Mouse (Mus musculus) kidney, postnatal 14 days (tissue): ENCODE data around the gene Usp15.

ENCODE experiments used
- DNase-seq: peaks from one replicate; pipeline ENCODE4 v3.0.0; 2022; ENCODE audit warnings: mixed read lengths

Gene Usp15

GRCm38 (mm10) chr10:123170898-123171297, 25.9 kb downstream of the Usp15 start:
- no peak for DNase-seq

GRCm38 (mm10) chr10:123165542-123165941, 31.3 kb downstream of the Usp15 start:
- no peak for DNase-seq

GRCm38 (mm10) chr10:123160508-123160907, 36.3 kb downstream of the Usp15 start:
- peak; percentile 61 for DNase-seq

GRCm38 (mm10) chr10:123159316-123159715, 37.5 kb downstream of the Usp15 start:
- DNase-seq, result no peak

GRCm38 (mm10) chr10:123156392-123156791, 40.4 kb downstream of the Usp15 start:
- DNase-seq, result no peak

GRCm38 (mm10) chr10:123155764-123156163, 41.0 kb downstream of the Usp15 start:
- no peak for DNase-seq

- DNase-seq, result no peak
These were observed 43.5 kb downstream of the Usp15 start for GRCm38 (mm10) chr10:123153321-123153720.

GRCm38 (mm10) chr10:123148025-123148814, 48.6 kb downstream of the Usp15 start:
- no peak for DNase-seq

GRCm38 (mm10) chr10:123147180-123147579, 49.6 kb downstream of the Usp15 start:
- DNase-seq, result no peak

GRCm38 (mm10) chr10:123146349-123146748, 50.4 kb downstream of the Usp15 start:
- DNase-seq, result no peak

- no peak for DNase-seq
These were observed 52.5 kb downstream of the Usp15 start for GRCm38 (mm10) chr10:123144256-123144655.

- no peak for DNase-seq
These were observed 54.3 kb downstream of the Usp15 start for GRCm38 (mm10) chr10:123142395-123143050.

GRCm38 (mm10) chr10:123135818-123136217, 61.0 kb downstream of the Usp15 start:
- DNase-seq, result peak; percentile 29

- DNase-seq, result no peak
These were observed 65.3 kb downstream of the Usp15 start for GRCm38 (mm10) chr10:123131487-123131886.

GRCm38 (mm10) chr10:123120666-123121392, 76.0 kb downstream of the Usp15 start:
- peak; percentile 12 for DNase-seq

- no peak for DNase-seq
These were observed 79.9 kb downstream of the Usp15 start for GRCm38 (mm10) chr10:123116861-123117260.

GRCm38 (mm10) chr10:123113466-123113865, 83.3 kb downstream of the Usp15 start:
- DNase-seq, result no peak

- no peak for DNase-seq
These were observed 84.0 kb downstream of the Usp15 start for GRCm38 (mm10) chr10:123112787-123113168.

GRCm38 (mm10) chr10:123112056-123112786, 84.6 kb downstream of the Usp15 start:
- DNase-seq, result no peak

- DNase-seq, result no peak
These were observed 86.2 kb downstream of the Usp15 start for GRCm38 (mm10) chr10:123110548-123110947.

- no peak for DNase-seq
These were observed 88.3 kb downstream of the Usp15 start for GRCm38 (mm10) chr10:123108527-123108926.

- DNase-seq, result no peak
These were observed 88.7 kb downstream of the Usp15 start for GRCm38 (mm10) chr10:123108121-123108520.

GRCm38 (mm10) chr10:123101303-123101702, 95.5 kb downstream of the Usp15 start:
- DNase-seq, result no peak
